Mouse (Mus musculus) CD4-positive helper T cell, adult 2 months (primary cell): ENCODE measurements around the gene Axin2.
"Not testable (repeated sequence)": the region's sequence is repeated elsewhere in the genome, so short reads cannot be mapped to it uniquely, and the experiment has no call there.

Experiments used
- DNase-seq: peaks from one replicate; pipeline ENCODE4 v3.0.0-alpha.2; 2012; ENCODE audit warnings: low read depth, missing footprints, low spot score

Gene Axin2

GRCm38 (mm10) chr11:108920158-108920635, at the start of gene Axin2:
Axin2 (plus strand) TSS chr11:108920349.
- DNase-seq: peak; percentile 97

- not testable (repeated sequence) for DNase-seq
Measured at GRCm38 (mm10) chr11:108871284-108871683, 48.9 kb upstream of the Axin2 start.

DNA sequence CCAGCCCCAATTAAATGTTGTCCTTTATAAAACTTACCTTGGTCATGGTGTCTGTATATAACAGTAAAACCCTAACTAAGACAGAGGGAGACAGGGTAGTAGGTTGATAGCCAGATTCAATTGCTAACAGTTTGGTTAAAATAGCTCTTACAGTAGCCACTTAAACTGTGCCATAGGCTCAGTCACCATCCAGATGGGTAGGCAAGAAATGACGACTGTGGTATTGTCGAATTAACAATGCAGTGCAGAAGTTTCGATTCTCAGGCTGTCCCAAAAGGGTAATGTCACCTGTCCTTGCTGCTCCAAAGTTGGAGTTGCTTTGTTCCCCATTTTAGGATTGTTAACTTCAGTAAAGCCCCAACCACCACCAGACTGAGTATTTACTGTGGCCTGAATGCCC, 48.4 kb upstream of the Axin2 start:
- DNase-seq: no peak

DNA sequence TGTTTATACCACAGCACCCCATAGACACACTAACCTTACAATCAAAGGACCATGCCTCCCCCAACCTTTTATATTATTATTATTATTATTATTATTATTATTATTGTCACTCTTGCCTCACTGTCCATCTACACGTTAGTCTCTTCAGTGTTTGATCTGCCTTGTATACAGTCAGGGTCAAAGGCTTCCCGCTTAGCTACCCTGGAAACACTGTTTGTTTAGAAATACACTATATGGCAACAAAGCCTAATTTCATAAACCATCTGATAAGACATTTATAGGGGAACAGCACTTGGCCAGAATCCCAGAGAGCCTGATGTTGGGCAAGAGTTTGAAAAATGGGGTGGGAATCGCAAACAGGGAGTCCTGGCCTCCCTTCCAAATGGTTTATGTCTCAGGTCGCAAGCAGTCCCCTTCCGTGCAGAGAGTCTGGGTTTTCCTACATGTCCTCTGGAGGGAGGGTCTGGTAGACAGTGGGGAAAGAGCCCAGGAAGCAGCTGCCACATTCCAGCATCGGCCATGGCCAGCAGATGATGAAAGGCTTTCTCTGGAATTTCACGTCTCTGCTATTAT, 43.4 kb upstream of the Axin2 start:
- no peak for DNase-seq

GRCm38 (mm10) chr11:108877520-108877919, 42.6 kb upstream of the Axin2 start:
- no peak for DNase-seq

- DNase-seq: no peak
Measured at GRCm38 (mm10) chr11:108880546-108880945, 39.6 kb upstream of the Axin2 start.

- no peak for DNase-seq
Measured at GRCm38 (mm10) chr11:108881662-108882061, 38.5 kb upstream of the Axin2 start.

DNA sequence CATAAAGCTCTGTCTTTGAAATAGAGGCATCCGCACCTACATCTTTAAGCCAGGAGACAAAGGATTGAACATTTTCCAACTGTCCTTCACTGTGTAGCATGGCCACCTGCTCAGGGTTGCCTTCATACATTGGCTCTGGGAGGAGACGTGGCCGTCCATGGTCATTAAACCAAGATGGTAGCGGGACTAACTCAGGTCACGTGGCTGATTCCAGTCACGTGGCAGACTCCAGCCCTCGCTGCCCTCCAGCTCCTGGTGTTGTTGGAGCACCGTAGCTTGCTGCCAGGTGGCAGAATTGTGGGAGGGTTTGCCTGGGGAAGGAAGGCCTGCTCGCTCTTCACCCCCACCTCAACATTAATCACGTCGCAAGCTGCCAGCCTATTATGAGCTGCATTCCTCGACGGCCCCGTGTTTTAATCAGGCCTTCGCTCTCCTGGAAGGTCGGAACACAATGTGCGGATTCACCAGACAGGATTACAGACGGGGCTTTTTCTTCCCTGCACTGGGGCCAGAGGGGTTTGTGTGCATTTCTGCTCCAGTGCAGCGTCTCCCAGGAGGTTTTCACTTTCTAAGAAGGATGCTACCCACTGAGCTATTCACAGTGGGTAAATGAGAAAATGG, 34.8 kb upstream of the Axin2 start:
- no peak for DNase-seq

DNA sequence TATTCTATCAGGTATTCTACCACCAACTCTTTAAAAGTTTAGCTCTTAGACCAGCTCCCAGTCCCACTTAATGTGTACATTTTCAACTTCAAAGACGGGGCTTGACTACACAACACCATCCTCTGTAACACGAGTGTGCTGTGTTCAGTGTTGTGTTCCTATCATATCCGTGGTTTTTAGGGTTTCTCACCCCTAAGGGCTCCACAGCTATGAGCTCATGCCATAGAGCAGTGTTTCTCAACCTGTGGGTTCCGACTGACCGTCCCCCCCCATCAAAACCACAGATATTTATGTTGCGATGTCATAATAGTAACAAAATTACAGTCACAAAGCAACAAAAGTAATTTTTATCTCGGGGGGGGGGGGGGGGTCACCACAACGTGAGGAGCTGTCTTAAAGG, 34.1 kb upstream of the Axin2 start:
- DNase-seq: no peak

DNA sequence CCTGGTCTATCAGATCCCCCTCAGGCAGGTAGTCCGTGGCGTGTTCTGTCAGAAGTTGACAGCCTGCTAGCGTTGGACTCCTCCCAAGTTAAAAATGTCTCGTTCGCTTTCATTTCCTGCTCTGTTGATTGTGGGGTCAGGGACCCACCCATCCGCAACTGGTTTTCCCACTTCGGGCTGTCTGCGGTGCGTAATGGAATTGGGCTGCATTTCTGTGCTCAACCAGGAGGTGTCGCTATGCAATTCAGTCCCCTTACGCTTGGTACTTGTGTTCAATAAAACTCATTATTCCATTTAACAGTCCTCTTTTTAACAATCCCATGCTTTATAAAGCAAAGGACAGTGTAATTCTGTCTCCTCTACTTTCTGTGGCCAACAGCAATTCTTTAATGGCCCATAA, 31.0 kb upstream of the Axin2 start:
- DNase-seq: peak; percentile 37

- no peak for DNase-seq
Measured at GRCm38 (mm10) chr11:108890544-108890943, 29.6 kb upstream of the Axin2 start.

GRCm38 (mm10) chr11:108891111-108891870, 28.9 kb upstream of the Axin2 start:
- no peak for DNase-seq

DNA sequence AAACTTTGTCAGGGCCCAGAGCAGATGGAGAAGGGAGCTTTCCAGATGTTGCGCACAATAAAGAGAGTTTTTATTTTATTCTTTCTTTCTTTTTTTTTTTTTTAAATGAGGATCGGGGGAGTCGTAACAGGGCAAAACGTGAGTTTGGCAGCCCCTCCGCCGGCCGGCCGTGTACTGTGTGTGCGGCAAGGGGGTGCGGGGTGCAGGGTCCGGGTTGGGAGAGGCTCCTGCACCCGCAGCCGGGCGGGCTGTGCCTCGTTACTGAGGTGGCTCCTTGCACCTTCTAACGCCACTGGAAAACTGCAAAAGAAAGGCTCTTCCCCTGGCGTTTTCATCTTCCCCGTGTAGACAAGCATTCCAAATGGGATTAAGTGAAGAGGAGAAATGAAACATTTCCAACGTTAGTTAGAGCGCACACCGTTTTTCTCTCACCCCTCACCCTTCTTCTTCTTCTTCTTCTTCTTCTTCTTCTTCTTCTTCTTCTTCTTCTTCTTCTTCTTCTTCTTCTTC, 28.2 kb upstream of the Axin2 start:
- DNase-seq: no peak

DNA sequence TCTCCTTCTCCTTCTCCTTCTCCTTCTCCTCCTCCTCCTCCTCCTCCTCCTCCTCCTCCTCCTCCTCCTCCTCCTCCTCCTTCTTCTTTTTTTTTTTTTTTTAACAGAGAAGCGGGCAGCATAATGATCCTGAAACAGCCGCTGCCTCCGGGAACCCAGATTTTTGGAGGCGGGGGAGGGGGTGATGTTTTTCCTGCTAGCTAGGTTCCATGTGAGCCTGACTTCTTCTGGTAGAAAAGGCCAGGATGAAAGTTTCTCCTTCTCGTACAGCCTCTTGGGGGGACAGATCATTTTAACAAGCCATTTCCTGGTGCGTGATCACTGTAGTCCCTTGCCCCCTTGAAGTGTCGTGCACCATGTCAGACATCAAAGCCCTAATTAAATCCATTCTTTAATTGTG, 27.7 kb upstream of the Axin2 start:
- no peak for DNase-seq

DNA sequence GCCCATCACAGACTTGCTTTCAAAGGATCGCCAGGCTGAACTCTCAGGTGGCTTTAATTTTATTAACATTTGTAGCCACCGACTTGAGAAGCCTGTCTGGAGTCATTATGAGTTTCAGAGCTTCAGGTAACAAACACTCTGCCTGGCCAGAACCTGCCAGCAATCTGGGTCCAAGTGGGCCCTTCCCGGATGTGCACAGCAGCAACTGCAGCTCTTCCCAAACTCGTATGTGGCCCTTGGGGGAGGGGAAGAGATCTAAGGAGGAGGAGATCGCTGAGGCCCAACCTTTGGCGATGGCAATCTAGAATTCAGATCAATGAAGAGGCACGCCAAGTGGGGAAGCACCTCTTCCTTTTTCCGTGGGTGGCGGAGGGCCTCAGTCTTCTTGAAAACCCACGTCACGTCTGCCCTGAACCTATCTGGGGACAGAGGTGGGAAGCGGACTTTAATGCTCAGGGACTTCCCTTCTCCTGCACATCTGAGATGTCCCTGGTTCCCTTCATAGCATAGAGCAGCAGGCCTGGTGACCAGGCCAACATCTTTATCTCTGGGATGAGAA, 26.8 kb upstream of the Axin2 start:
- peak; percentile 68 for DNase-seq

- no peak for DNase-seq
Measured at GRCm38 (mm10) chr11:108893855-108894510, 26.2 kb upstream of the Axin2 start.

GRCm38 (mm10) chr11:108897034-108897433, 23.1 kb upstream of the Axin2 start:
- DNase-seq: no peak

DNA sequence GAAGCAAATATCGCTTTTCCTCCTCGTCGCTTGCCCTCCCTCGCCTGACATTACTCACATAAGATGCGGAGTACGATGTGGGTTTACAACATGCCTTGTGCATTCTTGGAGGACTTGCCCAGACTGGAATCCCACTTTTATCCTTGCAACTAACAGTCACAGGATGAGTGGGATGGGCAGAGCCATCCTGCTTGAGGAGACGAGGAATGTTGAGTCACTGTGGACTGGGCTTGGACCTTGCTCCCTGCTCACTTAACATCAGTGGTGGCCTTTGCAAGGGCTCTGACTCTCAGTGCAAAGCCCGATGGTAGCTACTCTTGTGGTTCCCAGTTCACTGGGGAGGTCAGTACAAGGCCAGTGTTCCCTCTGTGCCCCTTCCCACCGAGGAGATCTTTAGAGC, 22.1 kb upstream of the Axin2 start:
- DNase-seq: no peak

DNA sequence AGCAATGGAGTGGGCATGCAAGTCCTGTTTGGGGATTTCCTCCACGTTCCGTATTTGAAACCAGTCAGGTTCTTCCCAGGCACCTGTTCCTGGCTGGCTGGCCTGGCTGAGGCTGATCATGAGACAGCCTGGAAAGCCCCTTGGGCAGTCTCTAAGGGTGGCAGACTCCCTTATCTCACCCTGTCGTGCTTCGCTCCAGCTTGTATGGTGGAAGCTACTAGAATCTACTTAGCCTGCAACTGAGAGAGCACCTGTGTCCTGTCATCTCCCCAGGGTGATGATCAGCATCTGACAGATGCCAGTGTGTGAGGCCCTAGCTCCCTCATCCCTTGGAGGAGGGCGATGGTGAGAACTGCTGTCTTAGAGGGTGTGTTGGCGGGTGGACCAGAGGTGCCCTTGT, 21.7 kb upstream of the Axin2 start:
- no peak for DNase-seq

GRCm38 (mm10) chr11:108900718-108901488, 19.2 kb upstream of the Axin2 start:
- DNase-seq: no peak

DNA sequence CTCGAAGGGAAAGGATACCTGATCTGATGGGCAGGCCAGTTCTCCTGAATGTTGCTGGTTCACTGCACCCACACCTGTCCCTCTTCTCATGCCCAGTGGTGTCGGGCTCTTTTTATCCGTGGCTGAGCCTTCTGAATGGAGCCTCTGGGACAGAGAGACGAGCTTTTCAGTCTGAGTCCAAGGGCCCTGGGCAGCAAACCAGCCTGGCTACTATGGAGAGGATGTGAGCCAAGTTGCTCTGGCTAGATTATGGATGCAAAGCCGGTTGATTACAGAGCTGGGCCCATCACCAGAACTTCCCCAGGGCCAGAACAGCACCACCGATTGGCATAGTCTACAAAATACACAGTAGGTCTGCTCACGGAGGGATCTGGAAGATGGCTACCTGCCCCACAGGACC, 18.5 kb upstream of the Axin2 start:
- no peak for DNase-seq
